Mouse (Mus musculus): ENCODE results near the gene AI464131. TPM values are rescaled to one million over a fixed set of nuclear protein-coding genes. Genes with fewer than 3 reads are reported as not detected.

The AI464131 gene
- polyA plus RNA-seq (2014; fragmentation: Illumina TruSeq; extraction: RNeasy Lipid Tissue Mini Kit (QIAGEN cat#74804); ENCODE audit: low read depth, low replicate concordance): 3.0 TPM

GRCm38 (mm10) chr4:41502986-41503412 lies at the start of gene AI464131:
AI464131 (minus strand) TSS chr4:41503076.

DNA sequence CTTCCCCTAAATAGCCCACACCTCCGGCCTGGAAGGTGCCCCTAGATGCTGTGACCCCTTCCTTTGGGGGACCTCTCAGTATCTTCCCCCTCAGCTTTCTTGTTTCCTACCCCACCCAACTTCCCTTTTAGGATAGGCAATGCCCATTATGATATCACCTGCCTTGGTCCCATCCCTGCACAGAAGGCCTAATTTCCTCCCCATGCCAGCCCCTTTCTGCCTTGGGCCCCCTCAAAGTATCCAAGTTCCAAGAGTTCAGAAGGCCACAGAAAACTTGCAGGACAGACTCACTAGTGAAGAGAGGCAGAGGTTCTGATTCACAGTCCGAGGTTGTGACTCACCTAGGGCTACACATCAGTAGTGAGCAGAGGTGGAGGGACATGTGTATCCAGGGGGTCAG lies 14.4 kb upstream of the AI464131 start, which contains the start of gene 1110017D15Rik:
TSS of gene 1110017D15Rik (minus strand) at position 101 of the 400 bp plus-strand sequence.

DNA sequence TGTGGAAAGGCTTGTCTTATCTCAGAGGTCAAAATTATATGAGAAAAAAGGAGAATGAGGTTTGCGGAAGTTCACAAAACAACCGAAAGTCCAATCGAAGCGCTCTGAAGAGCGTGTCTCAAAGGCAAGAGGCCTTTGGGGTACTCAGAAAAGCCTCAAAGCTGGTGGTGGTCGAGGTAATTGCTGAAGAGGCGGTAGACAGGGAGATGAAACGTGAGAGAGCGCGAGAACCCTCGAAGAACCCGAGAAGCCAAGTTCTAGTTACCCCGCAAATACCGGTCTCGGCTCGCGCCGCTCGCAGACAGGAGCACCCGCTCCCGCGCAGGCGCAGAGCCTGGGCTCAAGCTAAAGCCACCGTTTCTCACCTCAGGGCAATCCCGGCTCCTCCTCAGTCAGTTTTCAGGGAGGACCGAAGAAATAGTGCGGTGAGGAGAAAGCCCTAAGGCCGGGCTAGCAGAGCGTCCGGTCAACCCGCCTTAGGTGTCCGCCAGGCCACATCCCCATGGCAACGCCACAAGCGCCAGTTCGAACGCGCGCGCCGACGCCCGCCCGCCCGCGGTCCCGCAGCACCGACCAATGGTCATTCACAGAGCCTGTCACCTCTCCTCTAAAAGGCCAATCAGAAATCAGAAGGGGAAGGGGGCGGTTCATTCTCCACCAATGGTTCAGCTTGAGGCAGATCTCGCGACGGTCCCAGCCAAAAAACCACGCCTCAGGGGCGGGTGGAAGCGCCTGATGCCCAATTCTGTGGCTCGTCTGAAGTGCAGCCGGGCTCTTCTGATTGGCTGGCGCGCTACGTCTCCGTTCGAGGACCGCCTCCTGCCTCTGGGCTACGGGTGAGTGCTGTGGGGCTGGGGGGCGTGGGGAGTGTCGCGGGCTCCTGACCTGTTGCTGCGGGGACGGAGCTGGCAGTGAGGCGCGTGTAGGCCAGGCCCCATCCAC lies 38.3 kb downstream of the AI464131 start, which contains the start of the genes Kif24 and Nudt2:
TSS of gene Kif24 (minus strand) at position 543 of the 942 bp plus-strand sequence.
TSS of gene Nudt2 (plus strand) at position 807 of the 942 bp plus-strand sequence.

Other genes with a start within 250 kb of the AI464131 start
- 41.5 TPM for gene Ubap2, start 227.9 kb downstream of the AI464131 start, polyA plus RNA-seq (2014; fragmentation: Illumina TruSeq; extraction: RNeasy Lipid Tissue Mini Kit (QIAGEN cat#74804); ENCODE audit: low read depth, low replicate concordance)
- 41.8 TPM for gene Dcaf12, start 188.2 kb downstream of the AI464131 start, polyA plus RNA-seq (2014; fragmentation: Illumina TruSeq; extraction: RNeasy Lipid Tissue Mini Kit (QIAGEN cat#74804); ENCODE audit: low read depth, low replicate concordance)
- gene Ubap1, start 154.1 kb downstream of the AI464131 start, polyA plus RNA-seq (2014; fragmentation: Illumina TruSeq; extraction: RNeasy Lipid Tissue Mini Kit (QIAGEN cat#74804); ENCODE audit: low read depth, low replicate concordance): 45.8 TPM
- 1.8 TPM for gene Kif24, start 38.2 kb downstream of the AI464131 start, polyA plus RNA-seq (2014; fragmentation: Illumina TruSeq; extraction: RNeasy Lipid Tissue Mini Kit (QIAGEN cat#74804); ENCODE audit: low read depth, low replicate concordance)
- gene Nudt2, start 37.9 kb downstream of the AI464131 start, polyA plus RNA-seq (2014; fragmentation: Illumina TruSeq; extraction: RNeasy Lipid Tissue Mini Kit (QIAGEN cat#74804); ENCODE audit: low read depth, low replicate concordance): 33.1 TPM
- gene 1110017D15Rik, start 14.3 kb upstream of the AI464131 start, polyA plus RNA-seq (2014; fragmentation: Illumina TruSeq; extraction: RNeasy Lipid Tissue Mini Kit (QIAGEN cat#74804); ENCODE audit: low read depth, low replicate concordance): not detected
- gene Fam219a, start 66.5 kb upstream of the AI464131 start, polyA plus RNA-seq (2014; fragmentation: Illumina TruSeq; extraction: RNeasy Lipid Tissue Mini Kit (QIAGEN cat#74804); ENCODE audit: low read depth, low replicate concordance): 2.9 TPM
- gene Dnaic1, start 66.7 kb upstream of the AI464131 start, polyA plus RNA-seq (2014; fragmentation: Illumina TruSeq; extraction: RNeasy Lipid Tissue Mini Kit (QIAGEN cat#74804); ENCODE audit: low read depth, low replicate concordance): not detected
- not detected for gene Enho, start 137.2 kb upstream of the AI464131 start, polyA plus RNA-seq (2014; fragmentation: Illumina TruSeq; extraction: RNeasy Lipid Tissue Mini Kit (QIAGEN cat#74804); ENCODE audit: low read depth, low replicate concordance)
- 1.2 TPM for gene Cntfr, start 194.0 kb upstream of the AI464131 start, polyA plus RNA-seq (2014; fragmentation: Illumina TruSeq; extraction: RNeasy Lipid Tissue Mini Kit (QIAGEN cat#74804); ENCODE audit: low read depth, low replicate concordance)
- gene Il11ra1, start 196.9 kb upstream of the AI464131 start, polyA plus RNA-seq (2014; fragmentation: Illumina TruSeq; extraction: RNeasy Lipid Tissue Mini Kit (QIAGEN cat#74804); ENCODE audit: low read depth, low replicate concordance): 18.6 TPM
- gene Rpp25l, start 210.5 kb upstream of the AI464131 start, polyA plus RNA-seq (2014; fragmentation: Illumina TruSeq; extraction: RNeasy Lipid Tissue Mini Kit (QIAGEN cat#74804); ENCODE audit: low read depth, low replicate concordance): not detected
- 42.9 TPM for gene Dctn3, start 220.1 kb upstream of the AI464131 start, polyA plus RNA-seq (2014; fragmentation: Illumina TruSeq; extraction: RNeasy Lipid Tissue Mini Kit (QIAGEN cat#74804); ENCODE audit: low read depth, low replicate concordance)
- gene Arid3c, start 228.1 kb upstream of the AI464131 start, polyA plus RNA-seq (2014; fragmentation: Illumina TruSeq; extraction: RNeasy Lipid Tissue Mini Kit (QIAGEN cat#74804); ENCODE audit: low read depth, low replicate concordance): not detected

All from adrenal gland, adult 10 weeks (tissue).